Mouse (Mus musculus) gastrocnemius, postnatal 25 days (tissue): Measurements from ENCODE around the gene Zscan25. TPM values are rescaled to one million over a fixed set of nuclear protein-coding genes. Genes with fewer than 3 reads are reported as not detected.
"Not testable (repeated sequence)": the region's sequence is repeated elsewhere in the genome, so short reads cannot be mapped to it uniquely, and the experiment has no call there.

Source experiments
- DNase-seq: peaks from one replicate; pipeline ENCODE4 v3.0.0; 2022
- long read RNA-seq, 2 experiments: library from polyadenylated mRNA; stranded (forward); transcript quantifications; one replicate each; pipeline ENCODE4 v2.0.0; 2021
- total RNA-seq, 2 experiments: library from RNA; stranded (reverse); gene quantifications; 1 replicate in 1 of 2; 2 replicates in 1 of 2; pipeline ENCODE4 v1.2.3; 2021

Gene Zscan25
- total RNA-seq = 1 to 10 TPM; 6.8 to 7.0 TPM
- long read RNA-seq, experiment 1, partial matches to known transcripts = 0 of 2 reads
- long read RNA-seq, experiment 1, other reads (novel, unspliced or antisense) = 2 of 2 reads
- long read RNA-seq, experiment 2, partial matches to known transcripts = 0 of 5 reads
- long read RNA-seq, experiment 2, other reads (novel, unspliced or antisense) = 5 of 5 reads

- peak; percentile 89 for DNase-seq
These were observed at the start of gene Zscan25 for GRCm38 (mm10) chr5:145280371-145281143. Gene Zscan25 (plus strand): TSS chr5:145280500.

GRCm38 (mm10) chr5:145230641-145231040, 49.7 kb upstream of the Zscan25 start:
- DNase-seq = no peak

GRCm38 (mm10) chr5:145231367-145231871, 48.9 kb upstream of the Zscan25 start, which contains the start of gene Zfp655:
Gene Zfp655 (plus strand): TSS chr5:145231715.
- DNase-seq = peak; percentile 97

GRCm38 (mm10) chr5:145231893-145232411, 48.3 kb upstream of the Zscan25 start:
- DNase-seq = no peak

- DNase-seq = no peak
These were observed 45.7 kb upstream of the Zscan25 start for GRCm38 (mm10) chr5:145234636-145235035.

GRCm38 (mm10) chr5:145249520-145249919, 30.8 kb upstream of the Zscan25 start:
- DNase-seq = no peak

- not testable (repeated sequence) for DNase-seq
These were observed 6.7 kb upstream of the Zscan25 start for GRCm38 (mm10) chr5:145273568-145273967.

- no peak for DNase-seq
These were observed 352 bp upstream of the Zscan25 start for GRCm38 (mm10) chr5:145279948-145280347.

- DNase-seq = no peak
These were observed 8.1 kb downstream of the Zscan25 start for GRCm38 (mm10) chr5:145288382-145288781.

GRCm38 (mm10) chr5:145290697-145291096, 10.4 kb downstream of the Zscan25 start:
- no peak for DNase-seq

- DNase-seq = no peak
These were observed 12.1 kb downstream of the Zscan25 start for GRCm38 (mm10) chr5:145292398-145292797.

- DNase-seq = no peak
These were observed 20.2 kb downstream of the Zscan25 start for GRCm38 (mm10) chr5:145300469-145300868.

- not testable (repeated sequence) for DNase-seq
These were observed 21.5 kb downstream of the Zscan25 start for GRCm38 (mm10) chr5:145301796-145302195.

GRCm38 (mm10) chr5:145302424-145302823, 22.1 kb downstream of the Zscan25 start:
- DNase-seq = no peak

- DNase-seq = not testable (repeated sequence)
These were observed 26.7 kb downstream of the Zscan25 start for GRCm38 (mm10) chr5:145306953-145307352.

- DNase-seq = not testable (repeated sequence)
These were observed 27.5 kb downstream of the Zscan25 start for GRCm38 (mm10) chr5:145307811-145308210.

GRCm38 (mm10) chr5:145313845-145314244, 33.5 kb downstream of the Zscan25 start:
- DNase-seq = no peak

GRCm38 (mm10) chr5:145317141-145317540, 36.8 kb downstream of the Zscan25 start:
- no peak for DNase-seq

- DNase-seq = not testable (repeated sequence)
These were observed 58.5 kb downstream of the Zscan25 start for GRCm38 (mm10) chr5:145338756-145339155.
